Mouse (Mus musculus) CD4-positive helper T cell, adult 2 months (primary cell): ENCODE measurements around the gene Plxna4.

ENCODE experiments used
- DNase-seq: peaks from one replicate; pipeline ENCODE4 v3.0.0-alpha.2; 2012; ENCODE audit warnings: low read depth, missing footprints, low spot score

Plxna4 gene

DNA sequence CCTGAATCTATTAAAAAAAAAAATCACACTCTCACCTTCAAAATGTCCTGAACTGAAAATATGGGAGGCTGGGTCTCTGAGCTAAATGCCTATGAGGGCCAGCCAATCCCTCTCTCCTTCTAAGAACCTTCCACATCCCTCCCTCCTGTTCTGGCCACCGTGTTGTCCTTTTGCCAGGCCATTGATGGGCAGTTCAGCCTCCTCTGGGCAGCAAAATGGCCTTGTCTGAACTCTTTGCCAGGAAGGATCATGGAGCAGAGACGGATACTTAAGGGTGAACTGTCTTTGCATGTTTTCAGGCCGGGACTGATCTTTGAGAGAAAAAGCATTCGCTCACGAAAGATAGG lies 408.0 kb downstream of the Plxna4 start:
- no peak for DNase-seq

GRCm38 (mm10) chr6:32179346-32180011 lies 408.5 kb downstream of the Plxna4 start:
- DNase-seq, result no peak

GRCm38 (mm10) chr6:32177905-32178304 lies 410.1 kb downstream of the Plxna4 start:
- DNase-seq, result no peak

GRCm38 (mm10) chr6:32167725-32168124 lies 420.3 kb downstream of the Plxna4 start:
- DNase-seq, result no peak

DNA sequence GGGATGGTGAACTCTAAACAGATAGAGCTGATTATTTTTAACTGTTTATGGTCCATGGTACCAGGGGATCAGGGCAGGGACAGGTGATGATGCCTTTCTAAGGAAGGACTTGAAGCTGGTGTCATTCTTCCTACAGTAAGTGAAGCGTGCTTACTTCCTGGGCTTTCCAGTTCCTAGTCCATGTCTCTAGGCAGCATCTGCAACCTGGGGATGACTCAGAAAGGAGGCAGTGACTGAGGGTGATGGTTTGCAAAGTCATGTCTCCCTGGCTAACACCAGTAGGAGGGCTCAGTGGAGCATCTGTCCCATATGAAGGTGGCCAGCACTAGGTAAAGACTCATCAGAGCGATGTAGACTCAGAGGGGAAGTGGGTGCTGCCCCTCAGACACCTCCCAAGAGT lies 427.6 kb downstream of the Plxna4 start:
- DNase-seq, result no peak

- DNase-seq, result no peak
Measured at GRCm38 (mm10) chr6:32159931-32160330, 428.1 kb downstream of the Plxna4 start.

DNA sequence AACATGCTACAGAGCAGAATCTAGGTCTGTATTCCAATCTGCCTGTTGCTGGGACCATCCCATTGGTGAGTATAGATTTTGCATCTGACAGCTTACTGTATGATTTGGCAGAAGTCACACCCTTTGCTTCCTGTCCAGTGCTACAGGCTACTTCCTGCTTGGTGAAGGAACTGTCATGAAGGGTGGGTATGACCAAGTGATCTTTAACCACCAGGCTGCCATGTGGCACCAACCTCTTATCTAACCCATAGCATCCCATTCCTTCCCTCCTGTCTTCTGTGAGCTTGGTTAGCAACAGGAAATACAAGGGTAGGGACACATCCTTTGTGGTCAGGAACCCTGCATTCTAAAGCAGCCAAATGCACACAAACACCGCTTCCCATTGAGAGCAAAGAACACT lies 429.6 kb downstream of the Plxna4 start:
- peak; percentile 49 for DNase-seq

DNA sequence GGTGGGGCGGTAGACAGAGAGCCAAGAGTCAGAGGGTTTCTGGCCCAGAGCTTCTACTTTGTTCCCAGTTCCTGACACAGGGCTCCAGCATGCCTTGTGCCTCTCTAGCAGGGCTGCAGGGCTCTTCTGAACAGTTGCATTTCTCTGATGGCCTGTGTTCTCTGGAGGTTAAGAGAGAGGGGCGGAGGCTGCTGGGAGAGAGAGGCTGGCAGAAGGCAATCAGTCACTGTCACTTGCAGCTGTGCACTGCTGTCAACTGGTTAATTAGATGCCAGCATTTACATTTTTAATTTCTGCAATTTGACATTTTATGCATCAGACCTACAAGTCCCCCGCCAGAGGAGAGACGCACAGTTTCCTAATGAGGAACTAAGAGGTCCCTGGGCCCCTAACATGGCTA lies 434.8 kb downstream of the Plxna4 start:
- DNase-seq, result no peak

- DNase-seq, result no peak
Measured at GRCm38 (mm10) chr6:32150836-32151235, 437.2 kb downstream of the Plxna4 start.

DNA sequence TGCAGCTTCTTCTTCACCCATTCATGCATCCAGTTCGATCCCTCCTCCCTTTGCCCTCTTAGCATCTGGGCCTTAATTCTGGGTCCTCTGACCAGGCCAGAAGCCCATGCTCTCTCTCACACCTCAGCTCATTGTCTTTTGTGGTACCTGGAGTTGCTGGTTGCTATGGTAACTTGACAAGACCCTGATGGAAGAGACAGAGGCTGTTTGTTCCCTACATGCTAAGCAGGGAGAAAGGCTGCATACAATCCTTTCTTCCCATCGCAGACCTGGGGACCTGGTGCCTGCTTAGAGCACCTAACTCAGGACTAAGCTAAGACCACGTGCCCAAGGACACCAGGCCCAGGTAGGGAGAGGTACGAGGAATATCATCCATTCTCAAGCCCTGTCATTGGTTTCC lies 443.2 kb downstream of the Plxna4 start:
- DNase-seq, result no peak

DNA sequence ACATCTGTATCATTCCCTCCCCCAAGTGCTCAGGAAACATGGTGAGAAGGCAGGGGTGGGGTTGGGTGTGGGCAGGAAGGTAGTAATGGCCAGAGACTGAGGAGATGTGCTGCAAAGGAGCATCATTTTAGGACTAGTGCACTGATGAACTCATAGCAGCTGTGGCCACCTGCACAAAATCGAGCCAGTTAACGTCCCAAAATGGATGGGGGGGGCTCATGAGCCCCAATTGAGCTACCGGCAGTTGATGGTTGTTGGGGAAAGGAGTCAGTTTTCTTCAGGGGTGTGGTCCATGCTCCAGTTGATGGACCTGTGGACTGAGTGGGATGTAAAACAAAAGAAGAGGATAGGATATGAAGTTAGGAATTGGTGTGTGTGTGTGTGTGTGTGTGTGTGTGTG lies 448.5 kb downstream of the Plxna4 start:
- DNase-seq, result peak; percentile 41

- DNase-seq, result no peak
Measured at GRCm38 (mm10) chr6:32126914-32127313, 461.1 kb downstream of the Plxna4 start.

GRCm38 (mm10) chr6:32122584-32123265 lies 465.3 kb downstream of the Plxna4 start:
- DNase-seq, result no peak

DNA sequence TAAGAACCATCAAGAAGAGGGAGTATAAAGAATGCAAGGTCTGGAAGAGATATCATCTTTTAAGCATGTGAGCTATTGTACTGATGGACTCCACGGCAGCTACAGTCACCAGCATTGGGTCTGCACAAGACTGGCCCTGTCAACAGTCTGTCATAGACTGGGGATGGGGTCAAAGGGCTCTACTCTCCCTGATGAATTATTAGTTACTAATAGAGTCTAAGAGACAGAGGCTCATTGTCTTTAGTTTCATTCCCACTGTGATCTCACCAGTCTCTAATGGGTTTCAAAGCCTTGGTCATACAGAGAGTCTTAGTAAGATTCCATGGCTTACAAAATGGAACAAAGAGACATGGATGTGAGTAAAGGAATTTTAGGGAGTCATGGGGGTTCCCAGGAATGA lies 467.1 kb downstream of the Plxna4 start:
- no peak for DNase-seq

DNA sequence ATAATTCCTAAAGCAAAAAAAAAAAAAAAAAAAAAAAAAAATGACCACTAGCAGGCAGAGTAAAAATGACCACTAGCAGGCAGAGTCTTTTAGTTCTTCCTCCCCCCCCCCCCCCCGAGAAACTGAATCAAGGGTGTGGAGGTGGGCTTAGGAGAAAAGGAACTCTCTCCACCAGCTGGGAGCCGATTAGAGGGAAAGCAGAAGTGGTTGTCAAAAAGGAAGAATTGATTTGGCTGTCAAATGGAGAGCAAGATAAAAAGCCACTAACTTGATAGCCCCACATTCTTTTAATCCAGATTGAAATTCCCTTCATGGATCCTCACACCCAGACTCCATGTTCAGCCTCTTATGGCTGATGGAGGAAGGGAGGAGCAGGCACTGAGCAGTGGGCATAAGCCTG lies 478.8 kb downstream of the Plxna4 start:
- DNase-seq, result no peak

DNA sequence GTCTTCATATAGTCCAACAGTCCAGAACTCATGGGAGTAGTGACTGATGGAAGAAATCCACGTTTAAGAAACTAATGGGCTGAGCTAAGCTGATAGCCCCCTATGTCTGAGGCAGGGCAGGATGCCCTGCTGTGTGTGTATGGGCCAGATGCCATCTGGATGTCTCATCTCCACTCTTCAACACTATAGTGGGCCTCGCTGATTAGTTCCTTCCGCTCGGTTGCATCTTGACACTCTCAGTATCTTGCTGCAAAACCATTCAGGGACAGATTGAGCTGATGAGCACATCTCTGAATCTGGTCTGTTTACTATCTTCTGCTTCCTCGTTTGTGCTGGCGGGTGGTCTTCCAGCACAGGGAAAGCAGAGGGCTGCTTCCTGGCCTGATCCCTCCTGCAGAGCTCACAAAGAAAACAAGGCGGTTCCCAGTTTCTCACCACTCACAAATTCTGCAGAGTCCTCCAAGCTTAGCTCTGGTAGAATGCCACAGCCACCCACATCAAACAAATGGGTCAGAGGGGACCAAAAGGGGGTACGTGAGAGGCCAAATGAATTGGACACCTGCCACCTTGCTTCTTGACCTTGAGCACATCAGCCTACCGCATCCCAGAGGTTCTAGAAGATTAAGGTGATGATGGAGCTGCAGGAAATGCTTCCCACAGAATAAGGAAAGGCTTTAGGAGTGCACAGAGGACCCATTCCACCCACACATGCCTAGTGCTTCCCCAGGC lies 482.3 kb downstream of the Plxna4 start:
- no peak for DNase-seq
